Mouse (Mus musculus) kidney, postnatal 0 days (tissue): ENCODE measurements around the gene Vpreb2. TPM values are rescaled to one million over a fixed set of nuclear protein-coding genes. Genes with fewer than 3 reads are reported as not detected.

Source experiments
- ATAC-seq: fragments of 200-750 bp; cut with Nextera tagmentation; replicated peaks from 2 replicates; pipeline ENCODE4 v1.8.0; 2017; ENCODE audit warnings: low read depth, moderate number of reproducible peaks, moderate TSS enrichment, moderate library complexity; ENCODE audit not compliant: low FRiP score
- DNase-seq: peaks from one replicate; pipeline ENCODE4 v3.0.0-alpha.2; 2016; ENCODE audit warnings: low spot score
- H3K27ac ChIP-seq: fragments of 300-500 bp; sonication (generic); 2 replicates; pipeline ENCODE4 v1.5.1; 2014; ENCODE audit warnings: mild to moderate bottlenecking
- H3K27me3 ChIP-seq: fragments of 300-500 bp; sonication (generic); 2 replicates; pipeline ENCODE4 v1.6.1; 2014; ENCODE audit warnings: low read length, mixed read lengths; ENCODE audit not compliant: insufficient read depth
- H3K36me3 ChIP-seq: fragments of 300-500 bp; sonication (generic); 2 replicates; pipeline ENCODE4 v1.6.1; 2014; ENCODE audit warnings: low read length, mixed read lengths; ENCODE audit not compliant: insufficient read depth
- H3K4me1 ChIP-seq: fragments of 300-500 bp; sonication (generic); replicated peaks from 2 replicates; pipeline ENCODE4 v1.6.1; 2014; ENCODE audit warnings: antibody characterized with exemption, low read length, mixed read lengths; ENCODE audit not compliant: insufficient read depth
- H3K4me2 ChIP-seq: fragments of 300-500 bp; sonication (generic); 2 replicates; pipeline ENCODE4 v1.6.1; 2014; ENCODE audit warnings: mild to moderate bottlenecking, low read length, moderate library complexity, mixed read lengths
- H3K4me3 ChIP-seq: fragments of 300-500 bp; sonication (generic); replicated peaks from 2 replicates; pipeline ENCODE4 v1.5.1; 2014; ENCODE audit warnings: low read depth, low read length
- H3K9ac ChIP-seq: fragments of 300-500 bp; sonication (generic); 2 replicates; pipeline ENCODE4 v1.6.1; 2014; ENCODE audit warnings: low read depth, low read length
- H3K9me3 ChIP-seq: fragments of 300-500 bp; sonication (generic); replicated peaks from 2 replicates; pipeline ENCODE4 v1.6.1; 2016; ENCODE audit warnings: low read length, inconsistent platforms, mixed read lengths
- CTCF ChIP-seq: IDR thresholded peaks from 2 replicates; pipeline ENCODE4 v1.5.1; 2016; ENCODE audit warnings: antibody characterized with exemption, low read depth, mild to moderate bottlenecking, moderate library complexity
- WGBS: fragments of 180-500 bp; shearing (Covaris S2); extraction: QIAGEN DNeasy Blood & Tissue Kit; methylation state at CpG from one replicate; pipeline ENCODE4 v1.1.7; 2014; 5-methylcytosine and 5-hydroxymethylcytosine counted together
- polyA plus RNA-seq: library from polyadenylated mRNA; unstranded; fragments of >200 nt; fragmentation: Nextera tagmentation; extraction: Ambion mirVana; gene quantifications from 2 replicates; pipeline ENCODE4 v1.2.1, GENCODE M21; 2015

Vpreb2 gene
- polyA plus RNA-seq, result not detected in 2 replicates

GRCm38 (mm10) chr16:17980128-17980527 lies at the start of gene Vpreb2:
TSS of gene Vpreb2 (plus strand) at chr16:17980428.
- Histone ChIP-seq H3K4me3 (no peak within 1 kb of the TSS), H3K27me3 (no peaks in the 10 kb centered on the region), H3K9ac (no peak within 1 kb of the TSS), H3K4me1 (no peaks in the 10 kb centered on the region), H3K9me3 (no peaks in the 10 kb centered on the region), H3K36me3 (no peaks in the 10 kb centered on the region), H3K27ac (no peak within 1 kb of the TSS), H3K4me2 (no peak within 1 kb of the TSS)
- DNase-seq (no peak), ATAC-seq (no peak)
- 45% methylated on average over 1 of the region's 1 CpGs for WGBS
- TF ChIP-seq CTCF, result no peak

GRCm38 (mm10) chr16:17931906-17932460 lies 48.2 kb upstream of the Vpreb2 start:
- Histone ChIP-seq H3K27me3 (no peaks in the 10 kb centered on the region), H3K36me3 (no peaks in the 10 kb centered on the region), H3K4me1 (no peaks in the 10 kb centered on the region), H3K27ac (no peak overlapping the region), H3K4me2 (no peak overlapping the region), H3K9ac (no peak overlapping the region), H3K4me3 (no peak overlapping the region), H3K9me3 (no peaks in the 10 kb centered on the region)
- TF ChIP-seq CTCF, result no peak
- DNase-seq (no peak), ATAC-seq (no peak)
- 57% methylated on average over 5 of the region's 5 CpGs for WGBS

- Histone ChIP-seq H3K9me3 (no peaks in the 10 kb centered on the region), H3K36me3 (no peaks in the 10 kb centered on the region), H3K4me2 (no peak overlapping the region), H3K27me3 (no peaks in the 10 kb centered on the region), H3K9ac (no peak overlapping the region), H3K4me1 (no peaks in the 10 kb centered on the region), H3K4me3 (no peak overlapping the region), H3K27ac (no peak overlapping the region)
- no peak for ATAC-seq
- no peak for DNase-seq
- TF ChIP-seq CTCF, result no peak
- 73% methylated on average over 9 of the region's 9 CpGs for WGBS
These were observed 46.4 kb upstream of the Vpreb2 start for GRCm38 (mm10) chr16:17933594-17934444.

- Histone ChIP-seq H3K9ac (no peak overlapping the region), H3K9me3 (no peaks in the 10 kb centered on the region), H3K36me3 (no peaks in the 10 kb centered on the region), H3K4me3 (no peak overlapping the region), H3K4me2 (no peak overlapping the region), H3K27me3 (no peaks in the 10 kb centered on the region), H3K27ac (no peak overlapping the region), H3K4me1 (no peaks in the 10 kb centered on the region)
- TF ChIP-seq CTCF, result no peak
- ATAC-seq, result no peak
- no peak for DNase-seq
- 56% methylated on average over 3 of the region's 3 CpGs for WGBS
These were observed 45.8 kb upstream of the Vpreb2 start for GRCm38 (mm10) chr16:17934445-17934910.

GRCm38 (mm10) chr16:17936776-17937175 lies 43.5 kb upstream of the Vpreb2 start:
- Histone ChIP-seq H3K27ac (no peak overlapping the region), H3K4me2 (no peak overlapping the region), H3K9ac (no peak overlapping the region), H3K27me3 (no peaks in the 10 kb centered on the region), H3K4me1 (no peaks in the 10 kb centered on the region), H3K4me3 (no peak overlapping the region), H3K9me3 (no peaks in the 10 kb centered on the region), H3K36me3 (no peaks in the 10 kb centered on the region)
- no peak for ATAC-seq
- no peak for DNase-seq
- WGBS, result 82% methylated on average over 10 of the region's 10 CpGs
- no peak for TF ChIP-seq CTCF

- 81% methylated on average over 7 of the region's 7 CpGs for WGBS
- Histone ChIP-seq H3K27ac (no peak overlapping the region), H3K4me1 (no peaks in the 10 kb centered on the region), H3K9me3 (no peaks in the 10 kb centered on the region), H3K4me2 (no peak overlapping the region), H3K4me3 (no peak overlapping the region), H3K27me3 (no peaks in the 10 kb centered on the region), H3K36me3 (no peaks in the 10 kb centered on the region), H3K9ac (no peak overlapping the region)
- no peak for TF ChIP-seq CTCF
- ATAC-seq, result no peak
- no peak for DNase-seq
These were observed 42.0 kb upstream of the Vpreb2 start for GRCm38 (mm10) chr16:17938187-17938586.
